Mouse (Mus musculus) adrenal gland, postnatal 36 days (tissue): ENCODE measurements around the gene Mrgpra3. TPM values are rescaled to one million over a fixed set of nuclear protein-coding genes. Genes with fewer than 3 reads are reported as not detected.

Source experiments
- DNase-seq, 2 experiments: peaks; one replicate each; pipeline ENCODE4 v3.0.0; 2021; ENCODE audit warnings: mixed read lengths in 1 of 2
- long read RNA-seq, 2 experiments: library from polyadenylated mRNA; stranded (forward); transcript quantifications; one replicate each; pipeline ENCODE4 v2.0.0; 2021; ENCODE audit warnings: borderline sequencing depth in 2 of 2
- total RNA-seq, 2 experiments: library from RNA; stranded (reverse); gene quantifications; 2 replicates each; pipeline ENCODE4 v1.2.3; 2021

The Mrgpra3 gene
- total RNA-seq: not detected
- long read RNA-seq, experiment 1: 0 reads
- long read RNA-seq, experiment 2: 0 reads

GRCm38 (mm10) chr7:47601272-47601671, at the start of gene Mrgpra3:
Mrgpra3 (minus strand) TSS chr7:47601372.
- no peak for DNase-seq

Other genes starting within 250 kb of the Mrgpra3 start
- not detected for gene Mrgpra1, start 247.1 kb downstream of the Mrgpra3 start, total RNA-seq
- gene Mrgpra2a, start 149.2 kb downstream of the Mrgpra3 start, total RNA-seq: not detected
- not detected for gene Mrgpra2b, start 72.5 kb downstream of the Mrgpra3 start, total RNA-seq